ENCODE assay signal across 8 mouse cellular contexts in the genomic region with DNA sequence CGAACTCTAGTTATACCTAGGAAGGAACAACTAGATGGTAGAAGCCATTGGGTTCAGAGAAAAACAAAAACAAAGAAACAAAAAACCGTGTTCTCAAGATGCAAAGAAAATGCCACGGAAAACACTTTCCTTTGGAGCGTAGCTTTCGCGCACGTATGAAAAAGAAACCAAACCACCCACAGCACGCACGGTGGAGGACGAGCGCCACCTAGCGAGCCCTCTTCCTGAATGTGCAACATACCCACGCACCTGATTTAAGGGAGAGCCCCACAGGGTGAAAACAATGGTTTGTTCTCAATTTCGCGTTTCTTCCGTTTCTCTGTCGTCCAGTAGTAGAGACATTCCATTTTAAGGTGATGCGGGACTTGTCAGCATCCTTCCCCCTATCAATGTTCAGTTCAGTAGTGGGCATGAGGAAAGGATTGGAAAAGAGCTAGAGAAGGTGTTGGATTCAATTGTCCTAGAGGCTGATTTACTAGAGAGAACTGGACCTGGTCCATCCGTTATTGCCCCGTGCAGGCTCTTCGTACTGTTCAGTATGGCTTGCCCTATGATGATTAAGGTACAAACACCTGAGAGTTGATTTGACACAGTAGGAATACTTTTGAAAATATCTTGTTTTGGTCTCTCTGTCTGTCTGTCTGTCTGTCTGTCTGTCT. TPM values are rescaled to one million over a fixed set of nuclear protein-coding genes. Genes with fewer than 3 reads are reported as not detected.
A peak's percentile ranks its signal among the peaks of the same experiment; 100 is the strongest.
DNase-seq lines count a peak whose midpoint lies in the region; ATAC-seq and TF ChIP-seq lines count a peak whose summit lies in the region.

No protein-coding gene starts in this region.

- intact Hi-C loops in heart, postnatal 36 days (cut with DNase I): loop anchor here (1.0 to 5.0 kb wide), 3 partner anchors 111 to 716 kb away; no protein-coding TSS in a partner anchor

- no peak overlapping the region for H3K27ac ChIP-seq in forebrain, embryonic 16.5 days (ENCODE audit: low read length)
- no peak overlapping the region for H3K27ac ChIP-seq in layer of hippocampus, adult 2 months
- H3K27ac ChIP-seq in lung, embryonic 14.5 days (ENCODE audit: low read depth): no peak overlapping the region
- no peak overlapping the region for H3K27ac ChIP-seq in olfactory bulb, adult 2 months (ENCODE audit: insufficient read depth, low read depth, low read length)
- H3K27ac ChIP-seq in thymus, adult 2 months (ENCODE audit: control insufficient read depth, insufficient read depth, low read length): no peak overlapping the region

- peak; percentile 84 for DNase-seq in ES-CJ7 (ENCODE audit: low read depth, low spot score)
- DNase-seq in cerebellum, adult 11-12 months: peak; percentile 68
- DNase-seq in heart, postnatal 36 days: peak; percentile 83 to 93
- peak; percentile 77 to 90 for DNase-seq in layer of hippocampus, adult 2 months (ENCODE audit: low spot score in 2 of 2)
- peak; percentile 96 for DNase-seq in lung, embryonic 14.5 days
- DNase-seq in thymus, adult 2 months: peak; percentile 84

- H3K4me3 ChIP-seq in forebrain, embryonic 16.5 days (replicated peaks; ENCODE audit: low read length): peak overlapping the region; percentile 26
- peak overlapping the region; percentile 50 for H3K4me3 ChIP-seq in layer of hippocampus, adult 2 months
- peak overlapping the region; percentile 29 for H3K4me3 ChIP-seq in lung, embryonic 14.5 days (ENCODE audit: low read depth, low read length)
- H3K4me3 ChIP-seq in olfactory bulb, adult 2 months (ENCODE audit: insufficient read depth, low read depth, low read length): no peak overlapping the region
- no peak overlapping the region for H3K4me3 ChIP-seq in thymus, adult 2 months (ENCODE audit: control insufficient read depth, insufficient read depth, low read length)

- H3K4me1 ChIP-seq in forebrain, embryonic 16.5 days (replicated peaks; ENCODE audit: control insufficient read depth, insufficient read depth, low read length): peaks cover 22% of the 10 kb centered on the region
- H3K4me1 ChIP-seq in lung, embryonic 14.5 days (ENCODE audit: insufficient read depth): no peaks in the 10 kb centered on the region
- H3K4me1 ChIP-seq in olfactory bulb, adult 2 months (ENCODE audit: control insufficient read depth, insufficient read depth, low read length): peaks cover 15% of the 10 kb centered on the region
- no peaks in the 10 kb centered on the region; the same call in 1 of the 2 replicates for H3K4me1 ChIP-seq in thymus, adult 2 months (replicated peaks; ENCODE audit: control insufficient read depth, insufficient read depth, low read length)

- H3K27me3 ChIP-seq in forebrain, embryonic 16.5 days (replicated peaks; ENCODE audit: control insufficient read depth, insufficient read depth, low read length): peaks cover 53% of the 10 kb centered on the region
- peaks cover 46% of the 10 kb centered on the region for H3K27me3 ChIP-seq in lung, embryonic 14.5 days (ENCODE audit: insufficient read depth, low read length)
- peaks cover 16% of the 10 kb centered on the region; the same call in 1 of the 2 replicates for H3K27me3 ChIP-seq in thymus, adult 2 months (ENCODE audit: control insufficient read depth, insufficient read depth, low read length)

- peak overlapping the region; percentile 41 for H3K4me2 ChIP-seq in forebrain, embryonic 16.5 days (ENCODE audit: low read length)
- H3K4me2 ChIP-seq in lung, embryonic 14.5 days: peak overlapping the region; percentile 55

- peak; percentile 83 for ATAC-seq in forebrain, embryonic 16.5 days
- ATAC-seq in lung, embryonic 14.5 days (ENCODE audit: insufficient read depth): 0 out of 2 replicates have a peak, but pooled peaks have one; percentile 53

- H3K36me3 ChIP-seq in forebrain, embryonic 16.5 days (ENCODE audit: control insufficient read depth, insufficient read depth): no peaks in the 10 kb centered on the region
- H3K36me3 ChIP-seq in lung, embryonic 14.5 days (ENCODE audit: insufficient read depth): no peaks in the 10 kb centered on the region
- H3K36me3 ChIP-seq in thymus, adult 2 months (ENCODE audit: control insufficient read depth, insufficient read depth, low read length): no peaks in the 10 kb centered on the region

- WGBS in forebrain, embryonic 16.5 days: 6% methylated on average over 21 of the region's 21 CpGs
- WGBS in lung, embryonic 14.5 days: 5% methylated on average over 21 of the region's 21 CpGs
- 4% methylated on average over 21 of the region's 21 CpGs for WGBS in olfactory bulb, adult 2 months
- 4% methylated on average over 21 of the region's 21 CpGs for WGBS in thymus, adult 2 months

- no peaks in the 10 kb centered on the region for H3K9me3 ChIP-seq in forebrain, embryonic 16.5 days (ENCODE audit: control insufficient read depth, low read length)
- no peaks in the 10 kb centered on the region for H3K9me3 ChIP-seq in lung, embryonic 14.5 days (ENCODE audit: low read depth, low read length)

- TF ChIP-seq CTCF in layer of hippocampus, adult 2 months (conservative IDR thresholded peaks at IDR 0.05): peak; percentile 97
- peak; percentile 98 for TF ChIP-seq CTCF in lung, embryonic 14.5 days (IDR thresholded peaks at IDR 0.05; ENCODE audit: low read depth)
- TF ChIP-seq CTCF in olfactory bulb, adult 2 months (IDR thresholded peaks at IDR 0.05; ENCODE audit: insufficient read depth, low read depth, low read length): peak; percentile 97
- TF ChIP-seq CTCF in thymus, adult 2 months (IDR thresholded peaks at IDR 0.05; ENCODE audit: borderline replicate concordance, control insufficient read depth, extremely low read depth, insufficient read depth, low read length, poor library complexity): peak; percentile 94

- H3K9ac ChIP-seq in forebrain, embryonic 16.5 days (replicated peaks; ENCODE audit: low read depth, low read length): no peak overlapping the region
- H3K9ac ChIP-seq in lung, embryonic 14.5 days: no peak overlapping the region

- no peak for TF ChIP-seq POLR2A in olfactory bulb, adult 2 months (IDR thresholded peaks at IDR 0.05; ENCODE audit: insufficient read depth, low read depth, low read length)
- no peak for TF ChIP-seq POLR2A in thymus, adult 2 months (IDR thresholded peaks at IDR 0.05; ENCODE audit: control insufficient read depth, extremely low read depth, insufficient read depth, low read length, poor library complexity)

RNA-seq across cellular contexts. Expression of gene Nkx3-2, which starts 4.2 kb away (rescaled TPM):
- not detected in 2 replicates for polyA plus RNA-seq in forebrain, embryonic 16.5 days (2015; fragmentation: Nextera tagmentation; extraction: Ambion mirVana)
- not detected for total RNA-seq in heart, postnatal 36 days (2021)
- total RNA-seq in layer of hippocampus, adult 2 months (2021): not detected
- not detected in 2 replicates for polyA plus RNA-seq in lung, embryonic 14.5 days (2014; fragmentation: Nextera tagmentation; extraction: Ambion mirVana)
- not detected in 2 replicates for polyA plus RNA-seq in olfactory bulb, adult 2 months (2012; ENCODE audit: insufficient read depth, insufficient read length, low replicate concordance, missing spikeins)
- polyA plus RNA-seq in thymus, adult 2 months (2012; rRNA removed): not detected in 2 replicates

Comparison
In these comparisons a context has a peak if more than half of its experiments do, and no peak if none do; other contexts are left out.
1. H3K4me3 ChIP-seq: peak in forebrain, embryonic 16.5 days (single experiment), layer of hippocampus, adult 2 months (single experiment) and lung, embryonic 14.5 days (single experiment); none in olfactory bulb, adult 2 months (single experiment) and thymus, adult 2 months (single experiment).
2. Peak in every context shown above with its lines, with median percentiles within 50 percentile points of each other: DNase-seq and CTCF ChIP-seq.